Mouse (Mus musculus): ENCODE measurements at regions not wholly inside any gene's neighbourhood (a gene's known extent, or its start where the extent isn't known, plus 50 kb on each side); places are given as distances from the start of the nearest gene placed in this dataset.

DNA sequence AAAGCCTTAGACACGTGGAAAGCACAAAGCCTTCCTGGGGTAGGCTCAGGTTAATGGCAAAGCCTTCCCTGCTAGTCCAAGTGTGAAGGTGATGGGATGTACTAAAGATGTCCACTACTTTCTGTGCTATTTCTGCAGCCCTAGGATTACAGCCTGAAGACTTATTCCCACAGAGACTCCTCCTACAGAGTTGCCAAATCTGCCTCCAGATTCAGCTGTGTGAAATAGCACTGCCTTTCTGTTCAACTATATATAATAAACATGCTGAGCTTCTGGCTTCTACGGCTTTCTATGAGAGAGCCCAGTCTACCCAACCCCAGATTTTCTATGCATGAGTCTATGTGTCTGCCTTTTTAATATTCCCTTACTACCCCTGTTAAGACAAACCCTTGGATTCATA lies 405.3 kb upstream of the Clint1 start:
- Histone ChIP-seq H3K27ac (ENCODE audit: control insufficient read depth, insufficient read depth, low read depth, low read length) (no peak overlapping the region), H3K27me3 (ENCODE audit: control insufficient read depth, insufficient read depth, low read length) (no peaks in the 10 kb centered on the region), H3K36me3 (ENCODE audit: control insufficient read depth, insufficient read depth, low read length) (no peaks in the 10 kb centered on the region), H3K4me1 (ENCODE audit: control insufficient read depth, insufficient read depth, low read length) (no peaks in the 10 kb centered on the region), H3K4me3 (ENCODE audit: control insufficient read depth, low read depth, low read length) (no peak overlapping the region)
- TF ChIP-seq POLR2A (IDR thresholded peaks at IDR 0.05; ENCODE audit: control insufficient read depth, low read depth, low read length): no peak
- TF ChIP-seq CTCF (IDR thresholded peaks at IDR 0.05; ENCODE audit: control insufficient read depth, insufficient read depth, insufficient replicate concordance, low read depth, low read length): no peak

DNA sequence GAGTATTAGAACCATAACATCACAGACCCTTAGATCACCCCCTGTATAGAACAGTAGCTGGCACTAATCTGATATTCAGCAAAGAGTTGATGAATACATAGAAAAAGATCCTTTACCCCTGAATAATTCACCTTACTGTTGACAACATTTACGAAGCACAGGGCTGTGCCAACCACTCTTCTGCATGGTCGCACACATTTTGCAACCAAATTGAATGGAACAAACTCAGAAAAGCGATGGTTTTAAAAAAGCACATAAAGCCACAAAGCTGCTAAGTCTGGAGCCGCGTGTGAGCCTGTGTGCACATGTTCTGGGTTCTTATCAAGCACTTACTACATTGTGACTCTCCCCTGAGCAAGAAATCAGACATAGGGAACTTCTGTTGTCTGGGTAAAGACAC lies 397.6 kb upstream of the Clint1 start:
- TF ChIP-seq CTCF (IDR thresholded peaks at IDR 0.05; ENCODE audit: control insufficient read depth, insufficient read depth, insufficient replicate concordance, low read depth, low read length): no peak
- TF ChIP-seq POLR2A (IDR thresholded peaks at IDR 0.05; ENCODE audit: control insufficient read depth, low read depth, low read length): no peak
- H3K27me3 ChIP-seq (ENCODE audit: control insufficient read depth, insufficient read depth, low read length): no peaks in the 10 kb centered on the region
- H3K36me3 ChIP-seq (ENCODE audit: control insufficient read depth, insufficient read depth, low read length): no peaks in the 10 kb centered on the region
- H3K27ac ChIP-seq (ENCODE audit: control insufficient read depth, insufficient read depth, low read depth, low read length): no peak overlapping the region
- no peak overlapping the region for H3K4me3 ChIP-seq (ENCODE audit: control insufficient read depth, low read depth, low read length)
- no peaks in the 10 kb centered on the region for H3K4me1 ChIP-seq (ENCODE audit: control insufficient read depth, insufficient read depth, low read length)

DNA sequence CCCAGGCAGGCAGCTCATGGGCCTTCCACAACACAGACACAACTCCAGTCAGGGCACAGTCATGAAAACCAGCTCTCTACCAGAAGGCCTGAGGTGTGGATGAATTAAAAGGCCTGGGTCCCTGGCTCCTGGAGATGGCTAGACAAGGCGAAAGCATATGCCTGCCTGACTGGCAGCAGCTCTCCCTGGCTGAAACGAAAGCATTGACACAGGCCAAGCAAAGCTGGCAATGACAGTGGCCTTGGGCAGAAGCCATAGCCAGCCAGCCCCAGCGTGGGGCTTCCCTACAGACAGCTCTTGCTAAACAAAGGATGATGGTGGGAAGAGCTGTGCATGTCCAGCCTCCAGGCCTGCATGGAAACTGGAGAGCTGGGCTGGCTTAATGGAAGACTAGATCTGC lies 396.9 kb upstream of the Clint1 start:
- Histone ChIP-seq H3K27ac (ENCODE audit: control insufficient read depth, insufficient read depth, low read depth, low read length) (no peak overlapping the region), H3K27me3 (ENCODE audit: control insufficient read depth, insufficient read depth, low read length) (no peaks in the 10 kb centered on the region), H3K36me3 (ENCODE audit: control insufficient read depth, insufficient read depth, low read length) (no peaks in the 10 kb centered on the region), H3K4me1 (ENCODE audit: control insufficient read depth, insufficient read depth, low read length) (no peaks in the 10 kb centered on the region), H3K4me3 (ENCODE audit: control insufficient read depth, low read depth, low read length) (no peak overlapping the region)
- TF ChIP-seq POLR2A (IDR thresholded peaks at IDR 0.05; ENCODE audit: control insufficient read depth, low read depth, low read length) (no peak), CTCF (IDR thresholded peaks at IDR 0.05; ENCODE audit: control insufficient read depth, insufficient read depth, insufficient replicate concordance, low read depth, low read length) (no peak)

DNA sequence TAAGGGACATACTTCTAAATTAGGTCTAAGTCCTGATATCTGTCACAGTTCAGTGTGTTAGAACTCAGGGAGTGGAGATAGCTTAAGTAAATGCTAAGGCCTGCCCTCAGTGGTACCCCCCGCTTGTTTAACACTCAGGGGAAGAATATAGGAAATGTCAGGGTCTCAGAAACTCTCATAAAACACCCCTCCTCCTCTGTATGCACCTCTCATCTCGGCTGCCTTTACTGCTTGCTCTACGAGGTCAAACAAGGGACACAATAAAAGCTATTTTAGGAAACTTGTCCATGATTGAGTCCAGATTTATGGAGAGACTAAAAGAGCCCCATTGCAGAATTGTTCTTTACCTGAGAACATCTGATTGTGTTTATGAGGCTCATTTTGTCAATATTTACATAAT lies 395.1 kb upstream of the Clint1 start:
- H3K36me3 ChIP-seq (ENCODE audit: control insufficient read depth, insufficient read depth, low read length): no peaks in the 10 kb centered on the region
- TF ChIP-seq CTCF (IDR thresholded peaks at IDR 0.05; ENCODE audit: control insufficient read depth, insufficient read depth, insufficient replicate concordance, low read depth, low read length) (no peak), POLR2A (IDR thresholded peaks at IDR 0.05; ENCODE audit: control insufficient read depth, low read depth, low read length) (no peak)
- H3K27me3 ChIP-seq (ENCODE audit: control insufficient read depth, insufficient read depth, low read length): no peaks in the 10 kb centered on the region
- no peak overlapping the region for H3K27ac ChIP-seq (ENCODE audit: control insufficient read depth, insufficient read depth, low read depth, low read length)
- H3K4me3 ChIP-seq (ENCODE audit: control insufficient read depth, low read depth, low read length): no peak overlapping the region
- no peaks in the 10 kb centered on the region for H3K4me1 ChIP-seq (ENCODE audit: control insufficient read depth, insufficient read depth, low read length)

DNA sequence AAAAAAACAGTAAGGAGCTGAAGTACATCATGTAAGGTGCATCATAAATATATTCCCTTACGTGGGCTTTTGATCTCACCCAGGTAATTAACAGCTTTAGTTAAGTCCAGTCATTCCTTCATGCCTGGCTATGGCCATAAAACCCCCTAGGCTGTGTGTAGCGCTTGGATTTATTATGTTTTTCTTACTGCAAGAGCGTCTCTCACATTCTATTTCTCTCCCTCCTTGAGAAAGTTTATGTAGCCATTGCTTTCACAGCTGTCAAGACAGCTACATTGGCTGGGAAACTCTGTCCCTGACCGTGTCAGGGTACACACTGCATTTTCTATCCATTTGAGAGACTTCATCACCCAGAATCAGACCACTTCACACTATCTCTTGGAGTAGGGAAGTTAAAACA lies 394.3 kb upstream of the Clint1 start:
- H3K4me3 ChIP-seq (ENCODE audit: control insufficient read depth, low read depth, low read length): no peak overlapping the region
- no peaks in the 10 kb centered on the region for H3K27me3 ChIP-seq (ENCODE audit: control insufficient read depth, insufficient read depth, low read length)
- H3K36me3 ChIP-seq (ENCODE audit: control insufficient read depth, insufficient read depth, low read length): no peaks in the 10 kb centered on the region
- H3K27ac ChIP-seq (ENCODE audit: control insufficient read depth, insufficient read depth, low read depth, low read length): no peak overlapping the region
- H3K4me1 ChIP-seq (ENCODE audit: control insufficient read depth, insufficient read depth, low read length): no peaks in the 10 kb centered on the region
- TF ChIP-seq POLR2A (IDR thresholded peaks at IDR 0.05; ENCODE audit: control insufficient read depth, low read depth, low read length): no peak
- TF ChIP-seq CTCF (IDR thresholded peaks at IDR 0.05; ENCODE audit: control insufficient read depth, insufficient read depth, insufficient replicate concordance, low read depth, low read length): no peak

DNA sequence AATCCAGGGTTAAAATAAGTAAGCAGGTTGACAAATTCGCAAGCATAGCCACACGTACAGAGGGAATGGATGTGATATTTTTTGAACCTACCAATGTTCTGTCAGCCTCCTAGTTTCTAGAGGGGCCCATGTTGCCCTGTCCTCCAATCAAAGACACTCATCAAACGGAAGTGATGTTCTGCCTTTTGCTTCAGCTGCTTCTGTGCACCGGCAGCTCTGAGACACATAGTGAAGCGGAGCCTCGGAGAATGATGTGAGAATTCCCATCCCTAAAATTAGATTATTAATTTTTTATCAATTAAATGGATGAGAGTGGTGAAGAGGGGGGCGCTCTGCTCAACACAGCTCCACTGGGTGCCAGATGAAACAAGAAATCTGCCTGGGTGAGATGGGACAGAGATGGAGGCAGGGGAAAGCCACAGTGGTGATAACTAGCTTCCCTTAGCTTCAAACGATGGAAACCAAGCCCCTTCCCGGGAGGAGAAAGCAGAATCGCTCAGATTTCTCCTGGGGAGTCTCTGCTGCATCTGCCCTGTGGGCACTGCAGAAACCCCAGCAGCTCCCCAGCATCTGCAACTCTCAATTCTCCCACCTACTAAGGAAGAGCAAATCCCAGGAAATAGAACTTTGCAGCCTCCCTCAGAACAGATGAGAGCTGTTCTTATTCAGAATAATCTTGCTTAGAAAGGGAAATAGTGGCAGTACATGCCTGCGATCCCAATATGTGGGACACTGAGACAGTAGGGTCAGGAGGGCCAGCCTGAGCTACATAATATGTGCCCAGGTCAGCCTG lies 391.7 kb upstream of the Clint1 start:
- Histone ChIP-seq H3K27me3 (ENCODE audit: control insufficient read depth, insufficient read depth, low read length) (no peaks in the 10 kb centered on the region), H3K4me3 (ENCODE audit: control insufficient read depth, low read depth, low read length) (no peak overlapping the region), H3K27ac (ENCODE audit: control insufficient read depth, insufficient read depth, low read depth, low read length) (no peak overlapping the region), H3K4me1 (ENCODE audit: control insufficient read depth, insufficient read depth, low read length) (no peaks in the 10 kb centered on the region), H3K36me3 (ENCODE audit: control insufficient read depth, insufficient read depth, low read length) (no peaks in the 10 kb centered on the region)
- TF ChIP-seq POLR2A (IDR thresholded peaks at IDR 0.05; ENCODE audit: control insufficient read depth, low read depth, low read length) (no peak), CTCF (IDR thresholded peaks at IDR 0.05; ENCODE audit: control insufficient read depth, insufficient read depth, insufficient replicate concordance, low read depth, low read length) (no peak)

DNA sequence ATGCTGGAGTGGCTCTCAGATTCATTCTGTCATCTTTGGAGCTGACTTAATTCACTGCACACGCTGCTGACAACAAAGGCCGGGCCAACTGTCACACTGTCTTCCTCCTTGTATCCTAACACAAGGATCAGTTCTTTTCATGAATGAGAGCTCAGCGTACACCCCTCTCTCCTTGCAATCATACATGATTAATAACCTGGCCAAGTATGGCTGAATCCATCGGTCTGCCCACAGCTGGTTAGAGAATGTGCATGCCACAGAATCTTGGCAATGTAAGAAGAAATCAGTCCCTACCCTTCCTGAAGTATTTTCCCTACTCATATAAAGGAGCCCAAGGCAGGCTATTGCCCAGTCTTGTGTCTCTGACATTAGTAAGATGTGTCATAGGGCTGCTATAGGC lies 387.4 kb upstream of the Clint1 start:
- H3K36me3 ChIP-seq (ENCODE audit: control insufficient read depth, insufficient read depth, low read length): no peaks in the 10 kb centered on the region

More for the DNA sequence above, 387.4 kb upstream of the Clint1 start:
- Histone ChIP-seq H3K27me3 (ENCODE audit: control insufficient read depth, insufficient read depth, low read length) (no peaks in the 10 kb centered on the region), H3K4me1 (ENCODE audit: control insufficient read depth, insufficient read depth, low read length) (no peaks in the 10 kb centered on the region), H3K4me3 (ENCODE audit: control insufficient read depth, low read depth, low read length) (no peak overlapping the region), H3K27ac (ENCODE audit: control insufficient read depth, insufficient read depth, low read depth, low read length) (no peak overlapping the region)
- no peak for TF ChIP-seq POLR2A (IDR thresholded peaks at IDR 0.05; ENCODE audit: control insufficient read depth, low read depth, low read length)
- TF ChIP-seq CTCF (IDR thresholded peaks at IDR 0.05; ENCODE audit: control insufficient read depth, insufficient read depth, insufficient replicate concordance, low read depth, low read length): no peak
